Mouse (Mus musculus) forebrain, embryonic 10.5 days (tissue): ENCODE measurements around the gene Coro1c. TPM values are rescaled to one million over a fixed set of nuclear protein-coding genes. Genes with fewer than 3 reads are reported as not detected.
A peak's percentile ranks its signal among the peaks of the same experiment; 100 is the strongest.

ENCODE experiments used
- DNase-seq: peaks from one replicate; pipeline ENCODE4 v3.0.0-alpha.2; 2017; ENCODE audit warnings: low spot score; ENCODE audit errors: extremely low spot score
- H3K27ac ChIP-seq: fragments of 300-500 bp; sonication (generic); 2 replicates; pipeline ENCODE4 v1.5.1; 2016; ENCODE audit warnings: mild to moderate bottlenecking
- H3K27me3 ChIP-seq: fragments of 300-500 bp; sonication (generic); 2 replicates; pipeline ENCODE4 v1.6.1; 2016; ENCODE audit warnings: mild to moderate bottlenecking; ENCODE audit not compliant: poor library complexity, severe bottlenecking
- H3K36me3 ChIP-seq: fragments of 300-500 bp; sonication (generic); replicated peaks from 2 replicates; pipeline ENCODE4 v1.6.1; 2016; ENCODE audit warnings: mild to moderate bottlenecking, moderate library complexity
- H3K4me1 ChIP-seq: fragments of 300-500 bp; sonication (generic); 2 replicates; pipeline ENCODE4 v1.6.1; 2016
- H3K4me3 ChIP-seq: fragments of 300-500 bp; sonication (generic); 2 replicates; pipeline ENCODE4 v1.5.1; 2016; ENCODE audit warnings: mild to moderate bottlenecking, moderate library complexity
- H3K9me3 ChIP-seq: fragments of 300-500 bp; sonication (generic); 2 replicates; pipeline ENCODE4 v1.6.1; 2016; ENCODE audit warnings: mild to moderate bottlenecking, moderate library complexity
- WGBS: fragments of 180-500 bp; shearing (Covaris S2); methylation state at CpG from one replicate; pipeline ENCODE4 v1.1.7; 2016; 5-methylcytosine and 5-hydroxymethylcytosine counted together
- polyA plus RNA-seq: library from polyadenylated mRNA; unstranded; fragments of >200 nt; fragmentation: Nextera tagmentation; extraction: Ambion mirVana; gene quantifications from 2 replicates; pipeline ENCODE4 v1.2.1, GENCODE M21; 2016

Coro1c gene
- polyA plus RNA-seq, 1 experiment from 2014 or later: 209 TPM

DNA sequence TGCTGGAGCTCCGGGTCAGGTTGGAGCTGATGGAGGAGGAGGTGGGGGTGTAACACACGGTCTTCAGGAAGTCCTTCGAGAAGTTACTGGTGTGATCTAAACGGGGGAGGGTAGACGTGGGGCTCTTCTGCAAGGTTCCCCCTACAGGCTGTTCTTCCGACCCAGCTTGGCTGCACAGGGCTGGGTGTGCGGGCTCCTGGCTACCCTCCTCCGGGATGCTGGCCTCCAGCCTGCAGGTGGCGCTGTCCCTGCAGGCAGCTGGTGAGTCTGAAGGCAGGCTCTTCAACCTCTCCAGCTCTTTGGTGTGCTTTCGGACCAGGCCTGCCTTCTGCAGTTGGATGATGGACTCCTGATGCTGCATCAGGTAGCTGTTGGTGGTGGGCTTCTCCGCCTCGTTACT lies 34.0 kb upstream of the Coro1c start:
- no peak overlapping the region for H3K4me3 ChIP-seq
- no peak for DNase-seq
- H3K9me3 ChIP-seq: no peaks in the 10 kb centered on the region
- peaks cover 87% of the 10 kb centered on the region for H3K36me3 ChIP-seq
- H3K27ac ChIP-seq: peak overlapping the region; percentile 74; the same call in 1 of the 2 replicates
- peaks cover 23% of the 10 kb centered on the region for H3K4me1 ChIP-seq
- WGBS: 92% methylated on average over 12 of the region's 12 CpGs
- no peaks in the 10 kb centered on the region for H3K27me3 ChIP-seq

DNA sequence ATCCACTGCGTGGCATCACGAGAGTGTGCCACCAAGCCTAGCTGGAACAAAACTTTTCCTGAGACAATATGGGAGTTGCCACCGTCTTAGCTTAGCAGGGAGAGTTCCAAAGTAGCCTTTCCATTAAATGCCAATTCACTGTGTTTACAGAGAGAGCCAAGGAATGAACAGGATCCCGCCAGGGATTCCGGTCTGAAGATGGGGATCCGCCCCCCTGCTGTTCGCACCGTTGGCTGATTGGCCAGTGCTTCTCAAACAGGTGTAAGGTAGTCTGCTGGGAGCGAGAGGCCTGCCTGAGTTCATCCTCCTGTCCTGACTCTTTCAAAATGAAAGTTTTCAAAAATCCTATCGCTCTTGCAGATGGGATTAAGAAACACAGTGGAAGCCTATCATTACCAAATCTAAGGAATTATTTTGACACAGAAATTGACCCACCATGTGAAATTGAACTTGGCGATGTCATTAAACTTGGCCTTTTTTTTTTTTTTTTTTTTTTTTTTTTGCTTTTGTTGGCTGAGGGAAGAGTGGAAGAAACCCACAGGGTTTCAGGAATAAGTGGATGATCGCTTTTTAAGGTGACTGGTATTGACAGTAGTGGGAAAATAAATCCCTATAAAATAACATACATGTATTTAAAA lies 30.8 kb upstream of the Coro1c start:
- H3K4me3 ChIP-seq: no peak overlapping the region
- H3K36me3 ChIP-seq: peaks cover 55% of the 10 kb centered on the region
- 43% methylated on average over 12 of the region's 12 CpGs for WGBS

DNA sequence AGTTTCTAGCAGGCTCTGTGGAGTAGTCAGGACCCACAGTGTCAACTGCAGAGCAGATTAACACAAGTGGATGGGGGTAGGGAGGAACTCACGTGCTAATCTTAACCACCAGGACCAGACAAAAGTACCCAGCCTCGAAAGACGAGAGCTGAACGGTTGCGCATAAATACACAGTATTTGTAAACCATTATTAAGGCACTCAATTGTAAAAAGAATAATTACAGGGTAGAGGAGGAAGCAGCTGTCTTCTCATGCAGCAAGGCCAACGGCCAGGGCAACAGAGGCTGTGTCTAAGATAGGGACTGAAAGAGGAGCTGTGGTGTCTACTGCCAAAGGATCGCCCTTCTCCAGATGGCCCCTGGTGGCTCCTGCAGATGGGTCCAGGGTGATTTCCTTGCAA lies 29.1 kb upstream of the Coro1c start:
- 73% methylated on average over 7 of the region's 7 CpGs for whole genome bisulfite sequencing
- Histone ChIP-seq H3K27me3 (no peaks in the 10 kb centered on the region), H3K27ac (peak overlapping the region; percentile 3; the same call in 1 of the 2 replicates)

More for the DNA sequence above, 30.8 kb upstream of the Coro1c start:
- no peaks in the 10 kb centered on the region for H3K9me3 ChIP-seq
- peaks cover 33% of the 10 kb centered on the region for H3K4me1 ChIP-seq
- H3K27ac ChIP-seq: no peak overlapping the region
- DNase-seq: no peak
- no peaks in the 10 kb centered on the region for H3K27me3 ChIP-seq

DNA sequence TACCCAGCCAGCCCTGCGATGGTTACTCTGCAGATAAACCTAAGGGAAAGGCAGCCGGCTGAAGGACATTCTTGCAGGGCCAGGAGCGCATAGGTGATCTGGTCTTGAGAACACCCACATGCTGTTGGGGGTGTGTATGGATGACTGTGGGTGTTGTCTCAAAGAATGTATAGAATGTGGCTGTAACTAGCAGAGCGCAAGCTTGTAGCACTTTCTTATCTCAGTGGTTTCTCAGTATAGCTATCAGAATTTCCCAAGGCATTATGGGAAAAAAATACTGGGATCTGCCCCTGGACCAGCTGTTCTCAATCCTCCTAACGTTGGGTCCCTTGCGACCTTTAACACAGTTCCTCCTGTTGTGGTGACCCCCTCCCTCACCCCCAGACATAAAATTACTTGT lies 25.3 kb upstream of the Coro1c start:
- H3K27ac ChIP-seq: no peak overlapping the region
- 88% methylated on average over 6 of the region's 6 CpGs for WGBS
- H3K36me3 ChIP-seq: peaks cover 8% of the 10 kb centered on the region
- no peaks in the 10 kb centered on the region for H3K27me3 ChIP-seq
- no peak for DNase-seq
- no peak overlapping the region for H3K4me3 ChIP-seq
- peaks cover 44% of the 10 kb centered on the region for H3K4me1 ChIP-seq
- no peaks in the 10 kb centered on the region for H3K9me3 ChIP-seq

More for the DNA sequence above, 29.1 kb upstream of the Coro1c start:
- Histone ChIP-seq H3K4me1 (peaks cover 30% of the 10 kb centered on the region; the same call in 1 of the 2 replicates), H3K4me3 (no peak overlapping the region), H3K36me3 (peaks cover 38% of the 10 kb centered on the region), H3K9me3 (no peaks in the 10 kb centered on the region)
- no peak for DNase-seq

DNA sequence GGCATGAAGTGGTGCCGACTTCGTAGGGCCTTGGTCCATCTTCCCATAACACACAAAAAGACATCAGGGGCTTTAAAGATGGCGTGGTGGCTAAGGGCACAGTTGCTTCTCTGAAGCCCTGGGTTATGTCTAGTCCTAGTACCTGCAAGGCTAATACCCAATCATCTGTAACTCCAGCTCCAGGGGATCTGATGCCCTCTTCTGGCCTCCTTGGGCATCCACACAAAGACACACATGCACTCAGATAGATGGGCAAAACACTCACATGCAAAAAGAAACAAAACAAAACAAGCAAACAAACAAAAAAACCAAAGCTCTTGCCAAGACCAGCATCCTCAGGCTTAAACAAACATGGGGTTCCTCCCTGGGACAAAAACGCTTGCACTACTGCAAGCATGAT lies 24.9 kb upstream of the Coro1c start:
- WGBS: 88% methylated on average over 4 of the region's 4 CpGs
- Histone ChIP-seq H3K27ac (no peak overlapping the region), H3K27me3 (no peaks in the 10 kb centered on the region)

DNA sequence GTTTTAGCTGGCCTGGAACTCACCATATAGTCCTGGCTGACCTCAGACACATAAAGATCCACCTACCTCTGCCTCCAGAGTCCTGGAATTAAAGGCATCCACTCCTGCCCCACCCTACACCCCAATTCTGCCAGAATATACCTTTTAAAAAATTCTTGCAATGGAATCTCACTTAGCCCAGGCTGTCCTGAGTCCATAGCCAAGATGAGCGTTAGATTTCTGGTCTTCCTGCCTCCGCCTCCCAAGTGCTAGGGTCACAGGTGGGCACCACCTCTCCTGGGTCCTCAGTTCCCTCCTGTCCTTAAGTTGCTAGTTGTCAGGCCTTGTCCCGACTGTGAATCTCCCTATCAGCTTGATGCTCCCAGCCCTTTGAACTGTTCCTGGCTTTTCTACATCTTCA lies 23.8 kb upstream of the Coro1c start:
- 82% methylated on average over 3 of the region's 3 CpGs for WGBS
- no peak overlapping the region for H3K4me3 ChIP-seq
- no peaks in the 10 kb centered on the region for H3K27me3 ChIP-seq
- no peak overlapping the region for H3K27ac ChIP-seq
- peaks cover 4% of the 10 kb centered on the region; the same call in 1 of the 2 replicates for H3K9me3 ChIP-seq
- H3K36me3 ChIP-seq: no peaks in the 10 kb centered on the region; the same call in 1 of the 2 replicates
- DNase-seq: no peak
- peaks cover 31% of the 10 kb centered on the region for H3K4me1 ChIP-seq

More for the DNA sequence above, 24.9 kb upstream of the Coro1c start:
- Histone ChIP-seq H3K9me3 (no peaks in the 10 kb centered on the region), H3K36me3 (peaks cover 4% of the 10 kb centered on the region), H3K4me3 (no peak overlapping the region), H3K4me1 (peaks cover 40% of the 10 kb centered on the region)
- DNase-seq: no peak

DNA sequence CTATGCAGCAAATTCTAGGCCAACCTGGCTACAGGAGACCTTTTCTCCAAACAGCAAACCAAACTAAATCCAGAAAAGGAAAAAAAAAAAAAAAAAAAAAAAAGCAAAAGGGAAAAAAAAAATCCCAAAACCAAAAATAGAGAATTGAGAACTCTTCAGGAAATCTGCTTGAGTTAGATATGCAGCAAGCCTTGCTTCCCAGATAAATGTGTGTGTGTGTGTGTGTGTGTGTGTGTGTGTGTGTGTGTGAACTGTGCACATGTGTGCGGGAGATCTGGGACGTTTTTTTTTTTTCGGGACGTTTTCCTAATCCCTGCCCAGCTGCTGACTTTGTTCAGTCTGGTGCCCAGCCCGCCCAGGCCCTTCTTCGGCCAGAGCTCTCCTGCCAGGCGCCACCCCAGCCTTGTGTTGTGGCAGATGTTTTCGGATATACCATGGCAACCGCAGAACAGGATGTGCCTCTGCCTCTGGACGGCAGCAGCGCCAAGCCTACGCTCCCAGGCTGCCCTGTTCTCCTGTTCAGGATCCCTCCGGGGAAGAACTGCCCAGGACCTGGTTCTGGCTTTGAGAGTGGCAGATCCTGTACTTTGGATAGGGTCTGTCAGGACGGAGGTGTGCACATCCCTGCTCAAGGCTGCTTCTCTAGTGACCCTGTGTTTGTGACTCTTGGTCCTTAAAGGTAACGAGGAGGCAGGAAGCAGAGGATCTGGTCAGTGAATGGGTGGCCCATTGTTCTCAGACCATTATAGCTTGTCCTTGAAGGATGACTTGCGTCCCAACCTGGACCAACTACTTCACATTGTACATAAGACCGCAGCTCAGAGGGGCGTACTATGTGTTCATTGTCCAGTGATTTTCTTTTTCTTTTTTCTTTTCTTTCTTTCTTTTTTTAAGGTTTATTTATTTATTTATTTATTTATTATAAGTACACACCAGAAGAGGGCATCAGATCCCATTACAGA lies 22.4 kb upstream of the Coro1c start:
- H3K4me3 ChIP-seq: peak overlapping the region; percentile 8; the same call in 1 of the 2 replicates
- peak overlapping the region; percentile 77 for H3K27ac ChIP-seq
- H3K9me3 ChIP-seq: peaks cover 4% of the 10 kb centered on the region; the same call in 1 of the 2 replicates
- 46% methylated on average over 18 of the region's 18 CpGs for WGBS
- peaks cover 30% of the 10 kb centered on the region for H3K4me1 ChIP-seq
- no peaks in the 10 kb centered on the region for H3K27me3 ChIP-seq
- DNase-seq: peak; percentile 70
- no peaks in the 10 kb centered on the region for H3K36me3 ChIP-seq

DNA sequence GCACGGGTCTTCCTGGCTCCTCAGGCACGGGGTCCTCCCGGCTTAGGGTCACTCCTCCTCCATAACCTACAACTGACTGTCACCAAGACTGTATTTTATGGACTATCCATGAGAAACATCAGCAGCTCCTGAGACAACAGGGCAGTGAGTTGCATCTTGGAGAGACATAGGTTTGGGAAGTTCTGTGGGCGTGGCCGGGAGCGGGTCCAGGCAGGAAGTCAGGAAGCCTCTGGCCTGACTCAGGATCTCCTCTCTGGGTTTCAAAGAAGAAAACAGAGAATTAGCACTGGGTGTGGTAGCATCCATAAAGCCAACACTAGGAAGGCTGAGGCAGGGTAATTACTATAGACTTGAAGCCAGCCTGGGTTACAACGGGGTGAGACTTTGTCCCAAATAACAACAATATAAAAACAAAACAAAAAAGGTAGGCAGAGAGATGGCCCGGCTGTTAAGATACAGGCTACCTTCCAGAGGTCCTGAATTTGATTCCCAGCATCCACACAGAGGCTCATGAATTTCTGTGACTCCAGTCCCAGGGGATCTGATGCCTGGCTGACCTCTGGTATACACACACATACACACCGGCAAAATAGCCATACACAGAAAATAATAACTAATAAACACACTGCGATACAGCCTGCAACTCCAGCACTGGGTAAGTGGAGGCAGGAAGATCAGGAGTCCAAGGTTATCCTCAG lies 21.5 kb upstream of the Coro1c start:
- Histone ChIP-seq H3K27ac (peak overlapping the region; percentile 62), H3K4me3 (no peak overlapping the region), H3K27me3 (no peaks in the 10 kb centered on the region), H3K9me3 (peaks cover 4% of the 10 kb centered on the region; the same call in 1 of the 2 replicates), H3K36me3 (no peaks in the 10 kb centered on the region), H3K4me1 (peaks cover 30% of the 10 kb centered on the region)
- no peak for DNase-seq
- 63% methylated on average over 10 of the region's 10 CpGs for WGBS

DNA sequence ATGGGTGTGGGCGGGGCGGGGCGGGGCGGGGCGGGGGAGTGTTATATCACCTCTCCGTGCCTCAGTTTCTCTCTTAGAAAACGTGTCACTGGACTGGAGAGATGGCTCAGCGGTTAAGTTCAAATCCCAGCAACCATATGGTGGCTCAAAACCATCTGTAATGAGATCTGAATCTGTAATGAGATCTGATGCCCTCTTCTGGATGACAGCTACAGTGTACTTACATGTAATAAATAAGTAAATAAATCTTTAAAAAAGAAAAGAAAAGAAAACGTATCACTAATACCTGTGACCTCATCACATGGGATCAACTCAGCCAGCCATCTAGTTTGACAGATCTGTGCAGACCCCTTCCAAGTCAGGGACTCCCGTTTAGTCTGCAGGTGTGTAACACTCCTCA lies 21.0 kb upstream of the Coro1c start:
- WGBS: 72% methylated on average over 10 of the region's 10 CpGs
- H3K4me3 ChIP-seq: no peak overlapping the region
- H3K27me3 ChIP-seq: no peaks in the 10 kb centered on the region
- H3K27ac ChIP-seq: peak overlapping the region; percentile 62
- peaks cover 24% of the 10 kb centered on the region for H3K4me1 ChIP-seq
- H3K9me3 ChIP-seq: peaks cover 4% of the 10 kb centered on the region; the same call in 1 of the 2 replicates
- no peaks in the 10 kb centered on the region for H3K36me3 ChIP-seq
- no peak for DNase-seq

DNA sequence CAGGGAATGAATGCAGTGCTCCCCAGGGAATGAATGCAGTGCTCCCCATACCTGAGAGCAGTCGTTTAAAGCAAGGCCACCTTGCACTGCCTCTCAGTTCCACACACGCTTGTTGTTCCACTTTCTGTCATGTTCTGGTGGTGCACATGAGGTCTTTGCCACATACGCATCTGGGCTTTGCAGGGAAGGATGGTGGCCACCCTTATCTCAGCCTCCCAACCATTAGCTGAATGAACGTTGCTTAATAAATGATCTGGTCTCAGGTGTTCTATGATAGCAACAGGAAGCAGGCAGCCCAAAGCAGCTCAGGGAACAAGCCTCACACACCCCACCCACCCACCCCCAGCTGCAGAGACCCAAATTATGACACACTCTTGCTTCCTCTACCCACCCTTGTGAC lies 16.1 kb upstream of the Coro1c start:
- H3K27ac ChIP-seq: no peak overlapping the region
- H3K36me3 ChIP-seq: no peaks in the 10 kb centered on the region
- peaks cover 15% of the 10 kb centered on the region for H3K4me1 ChIP-seq
- H3K9me3 ChIP-seq: peaks cover 4% of the 10 kb centered on the region; the same call in 1 of the 2 replicates
- 89% methylated on average over 4 of the region's 4 CpGs for WGBS
- no peak overlapping the region for H3K4me3 ChIP-seq
- H3K27me3 ChIP-seq: no peaks in the 10 kb centered on the region
- no peak for DNase-seq

DNA sequence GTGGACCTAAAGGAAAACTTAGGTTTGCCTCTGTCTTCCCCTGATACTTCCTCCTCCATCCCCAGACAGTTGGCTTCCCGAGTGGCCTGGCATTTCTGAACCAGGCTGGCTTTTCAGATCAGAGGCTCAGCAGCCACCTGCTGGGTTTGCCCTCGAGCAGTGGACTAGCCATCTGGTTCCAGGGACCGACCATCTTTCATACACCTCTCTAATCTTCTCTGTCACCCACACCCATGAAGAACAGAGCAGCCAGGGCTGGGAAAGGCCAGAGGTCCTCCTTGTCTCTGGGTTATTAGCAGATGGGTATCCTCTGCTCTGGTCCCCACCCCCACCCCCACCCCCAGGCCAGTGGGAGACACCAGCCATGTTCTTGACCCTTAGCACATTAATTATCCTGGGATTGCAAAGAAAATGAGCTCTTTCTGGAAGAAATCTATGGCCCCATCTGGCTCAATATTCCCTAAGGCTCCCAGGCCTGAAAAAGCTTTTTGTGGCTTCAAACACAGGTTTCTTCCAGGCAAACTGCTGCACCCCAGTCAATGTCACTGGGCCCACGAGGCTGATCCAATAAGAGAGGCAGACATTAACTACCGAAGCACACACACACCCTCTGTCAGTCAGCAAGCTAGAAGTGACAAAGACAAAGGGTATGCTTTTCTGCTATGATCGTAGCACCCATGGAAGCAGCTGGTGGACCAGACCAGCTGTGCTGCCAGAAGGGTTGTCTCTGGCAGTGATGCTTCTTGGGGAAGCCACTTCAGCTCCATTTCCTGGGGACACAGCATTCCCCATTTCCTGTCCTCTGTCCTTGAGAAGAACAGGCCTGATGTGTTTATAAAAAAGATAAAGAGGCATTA lies 13.0 kb upstream of the Coro1c start:
- Histone ChIP-seq H3K27ac (peak overlapping the region; percentile 80), H3K9me3 (no peaks in the 10 kb centered on the region), H3K4me3 (no peak overlapping the region), H3K36me3 (no peaks in the 10 kb centered on the region), H3K27me3 (no peaks in the 10 kb centered on the region), H3K4me1 (peaks cover 28% of the 10 kb centered on the region)
- DNase-seq: no peak
- WGBS: 41% methylated on average over 6 of the region's 6 CpGs

DNA sequence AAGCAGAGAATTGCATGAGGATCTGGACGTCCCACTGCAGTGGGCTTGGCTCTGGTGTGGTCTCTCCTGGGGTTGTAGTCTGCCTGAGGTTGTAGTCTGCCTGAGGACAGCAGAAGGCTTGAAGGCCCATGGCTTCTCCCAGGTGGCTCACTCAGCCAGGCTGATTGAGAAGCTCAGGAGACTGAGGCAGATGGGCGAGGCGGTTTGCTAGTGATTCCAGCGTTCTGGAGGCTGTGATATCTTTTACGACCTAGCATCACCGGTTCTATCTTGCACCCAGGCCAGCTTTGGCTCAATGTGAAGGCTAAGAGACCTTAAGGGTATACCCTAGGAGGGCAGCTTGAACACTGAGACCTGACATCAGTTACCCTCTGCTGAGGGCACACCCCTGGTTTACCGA lies 10.5 kb upstream of the Coro1c start:
- Histone ChIP-seq H3K27me3 (no peaks in the 10 kb centered on the region), H3K27ac (peak overlapping the region; percentile 54), H3K4me3 (no peak overlapping the region), H3K4me1 (peaks cover 31% of the 10 kb centered on the region), H3K9me3 (no peaks in the 10 kb centered on the region), H3K36me3 (no peaks in the 10 kb centered on the region)
- no peak for DNase-seq
- WGBS: 85% methylated on average over 7 of the region's 7 CpGs
